Mouse (Mus musculus) testis, postnatal 10 days (tissue): Measurements from ENCODE around the gene Utp3.

Source experiments
- DNase-seq: peaks from one replicate; pipeline ENCODE4 v3.0.0; 2021; ENCODE audit warnings: low spot score

The Utp3 gene

GRCm38 (mm10) chr5:88569541-88569940 lies 15.3 kb downstream of the Utp3 start:
- DNase-seq = no peak

DNA sequence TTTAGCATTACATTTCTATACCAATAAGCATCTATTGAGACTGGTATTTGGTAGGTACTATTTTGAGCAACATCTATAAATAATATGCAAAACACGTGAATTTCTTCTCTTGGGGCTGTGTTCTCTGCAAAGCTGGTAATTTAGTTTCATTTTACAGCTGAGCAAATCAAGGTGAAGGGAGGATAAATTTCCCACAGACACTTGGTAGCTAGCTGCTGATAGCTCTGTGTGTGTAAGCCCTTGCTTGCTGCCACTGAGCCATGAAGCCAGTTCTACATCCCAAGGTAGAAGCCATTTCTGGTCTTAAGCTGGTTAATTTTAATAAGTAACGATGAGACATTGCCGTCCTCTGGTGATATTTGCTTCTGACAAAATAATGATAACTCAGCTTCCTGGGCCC lies 20.6 kb downstream of the Utp3 start:
- no peak for DNase-seq

DNA sequence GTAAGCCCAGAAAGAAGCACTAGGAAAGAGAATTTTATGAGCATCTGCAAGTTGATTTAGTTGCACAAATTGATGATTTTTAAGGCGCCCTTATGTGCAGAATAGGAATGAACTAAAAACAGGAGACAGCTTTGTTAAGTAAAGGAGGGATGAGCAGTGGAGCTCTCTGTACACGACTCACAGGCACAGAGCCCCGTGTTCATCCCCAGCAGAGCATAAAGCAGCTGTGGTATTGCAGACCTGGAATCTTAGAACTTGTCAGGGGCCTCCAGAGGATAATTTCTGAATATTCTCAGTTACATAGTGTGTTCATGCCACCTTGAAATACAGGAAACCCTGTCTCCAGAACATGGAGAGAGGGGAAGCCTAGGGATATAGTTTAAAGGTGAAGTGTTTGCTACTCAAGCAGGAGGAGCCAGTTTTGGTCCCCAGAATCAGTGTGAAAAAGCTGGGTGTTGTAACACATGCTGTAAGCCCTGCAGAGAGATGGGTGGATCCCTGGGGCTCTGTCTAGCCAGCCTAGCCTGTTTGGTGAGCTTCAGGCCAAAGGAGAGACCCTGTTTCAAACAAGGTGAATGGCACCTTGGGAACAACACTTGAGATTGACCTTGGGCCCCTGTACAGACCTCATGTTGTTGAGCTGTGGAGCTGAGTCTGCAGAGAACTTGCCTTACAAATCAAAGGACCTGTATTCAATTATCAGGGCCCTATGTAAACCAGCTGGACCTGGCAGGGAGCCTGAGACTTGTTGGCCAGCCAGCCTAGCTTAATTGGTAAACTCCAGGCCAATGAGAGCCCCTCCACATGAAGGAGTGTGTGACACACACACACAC lies 21.5 kb downstream of the Utp3 start:
- no peak for DNase-seq

GRCm38 (mm10) chr5:88580681-88581080 lies 26.4 kb downstream of the Utp3 start:
- DNase-seq = no peak

GRCm38 (mm10) chr5:88581343-88581742 lies 27.1 kb downstream of the Utp3 start:
- DNase-seq = no peak

DNA sequence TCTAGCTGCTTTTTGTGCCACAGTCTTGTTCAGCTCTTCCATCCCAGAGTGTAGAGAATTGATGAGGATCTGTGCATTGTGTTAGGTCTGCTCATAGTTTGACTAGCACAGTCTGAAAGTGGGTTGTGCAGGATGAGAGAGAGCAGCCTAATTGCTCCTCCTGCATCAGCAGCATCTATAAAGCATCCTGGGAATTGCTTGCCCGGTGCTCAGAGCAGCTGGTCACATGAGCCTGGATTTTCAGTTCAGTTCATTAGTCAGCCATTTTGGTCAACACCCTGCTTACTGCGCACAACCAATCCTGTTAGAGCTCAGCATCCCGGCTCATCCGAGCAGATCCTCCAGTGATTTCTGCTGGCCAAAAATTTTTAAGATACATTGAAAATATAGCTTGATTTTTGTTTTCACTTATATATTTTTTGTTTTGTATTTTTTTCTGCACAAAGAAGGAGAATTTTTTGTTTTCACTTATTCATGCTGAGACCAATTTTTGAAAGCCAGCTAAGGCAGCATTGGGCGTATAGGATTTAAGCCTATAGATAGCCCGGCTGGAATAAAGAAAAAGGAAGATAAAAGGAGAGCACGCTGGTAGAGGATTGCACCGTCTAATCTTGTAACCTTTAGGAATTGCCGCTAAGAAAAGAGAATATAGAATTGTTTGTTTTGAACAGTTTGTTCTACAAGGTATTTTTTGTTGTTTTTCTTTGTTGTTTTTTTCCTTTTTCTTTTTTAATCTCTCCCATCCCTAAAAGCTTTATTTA lies 29.2 kb downstream of the Utp3 start:
- no peak for DNase-seq

- no peak for DNase-seq
Measured at GRCm38 (mm10) chr5:88584061-88584460, 29.8 kb downstream of the Utp3 start.

DNA sequence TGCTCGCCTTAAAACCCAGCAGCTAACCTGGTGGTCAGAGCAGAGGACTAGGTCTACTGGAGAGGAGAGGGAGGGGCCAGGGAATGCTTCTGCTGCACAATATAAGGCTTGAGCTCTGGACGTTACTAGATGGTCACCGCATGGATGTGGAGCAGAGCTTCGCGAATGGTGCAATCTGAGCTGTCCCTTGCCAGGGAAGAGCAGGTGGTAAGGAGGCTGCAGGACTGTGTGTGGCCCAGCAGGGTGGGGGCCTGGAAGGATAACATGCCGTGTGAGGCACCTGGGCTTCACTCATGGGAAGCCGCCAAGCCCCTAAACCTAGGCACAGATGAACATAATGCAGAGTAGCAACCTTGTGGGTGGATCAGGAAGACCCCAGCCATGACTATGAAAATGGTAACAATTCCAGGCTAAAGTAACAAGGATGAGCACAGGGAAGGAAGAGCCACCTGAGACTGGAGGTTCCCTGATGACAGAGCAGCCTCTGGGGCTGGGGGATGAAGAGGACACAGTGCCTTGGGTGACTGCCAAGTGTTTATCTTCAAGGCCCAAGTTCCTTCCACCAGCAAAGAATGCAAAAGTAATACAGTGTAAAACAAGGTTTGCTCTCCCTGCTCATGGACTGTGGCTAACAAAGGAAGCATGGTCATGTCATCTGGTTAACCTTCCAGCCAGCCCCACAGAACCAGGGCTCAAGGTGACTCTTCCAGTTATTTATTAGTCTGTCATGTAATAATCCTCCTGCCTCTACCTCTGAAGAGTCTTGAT lies 32.3 kb downstream of the Utp3 start:
- peak; percentile 47 for DNase-seq

- DNase-seq = peak; percentile 48
Measured at GRCm38 (mm10) chr5:88587211-88587934, 33.1 kb downstream of the Utp3 start.

- no peak for DNase-seq
Measured at GRCm38 (mm10) chr5:88588481-88588880, 34.2 kb downstream of the Utp3 start.

DNA sequence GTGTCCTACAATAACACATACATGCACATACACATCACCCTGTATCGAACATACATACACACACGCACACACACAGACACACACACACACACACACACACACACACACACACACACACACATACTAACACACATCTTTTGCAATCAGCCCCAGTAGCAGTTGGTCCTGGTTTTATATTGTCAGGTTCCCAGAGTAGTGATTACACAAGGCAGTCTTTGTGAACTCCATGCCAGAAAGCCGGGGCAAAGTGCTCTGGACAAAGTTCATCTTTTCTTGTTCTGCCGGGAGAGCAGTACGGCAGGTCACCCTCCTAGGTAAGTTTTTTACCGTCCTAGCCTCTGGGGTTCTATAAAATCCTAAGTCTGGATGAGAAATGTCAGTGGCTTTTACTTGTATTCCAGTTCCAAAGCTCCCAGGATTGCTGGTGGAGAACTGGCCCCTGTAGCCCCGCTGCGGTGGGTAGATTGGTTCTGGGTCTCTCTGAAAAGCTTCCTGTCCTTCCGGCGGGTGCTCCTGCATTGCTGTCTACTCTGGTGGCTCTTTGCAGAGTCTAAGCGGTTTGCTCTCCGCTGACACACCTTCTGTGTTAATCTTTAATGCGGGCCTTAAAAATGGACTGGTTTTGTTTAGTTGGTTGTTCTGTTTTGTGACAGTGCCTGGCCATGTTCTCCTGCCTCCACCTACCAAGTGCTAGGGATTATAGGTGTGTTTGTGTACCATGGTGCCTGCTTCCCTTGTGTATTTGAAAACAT lies 39.3 kb downstream of the Utp3 start:
- DNase-seq = no peak

GRCm38 (mm10) chr5:88594173-88594569 lies 39.9 kb downstream of the Utp3 start:
- no peak for DNase-seq

DNA sequence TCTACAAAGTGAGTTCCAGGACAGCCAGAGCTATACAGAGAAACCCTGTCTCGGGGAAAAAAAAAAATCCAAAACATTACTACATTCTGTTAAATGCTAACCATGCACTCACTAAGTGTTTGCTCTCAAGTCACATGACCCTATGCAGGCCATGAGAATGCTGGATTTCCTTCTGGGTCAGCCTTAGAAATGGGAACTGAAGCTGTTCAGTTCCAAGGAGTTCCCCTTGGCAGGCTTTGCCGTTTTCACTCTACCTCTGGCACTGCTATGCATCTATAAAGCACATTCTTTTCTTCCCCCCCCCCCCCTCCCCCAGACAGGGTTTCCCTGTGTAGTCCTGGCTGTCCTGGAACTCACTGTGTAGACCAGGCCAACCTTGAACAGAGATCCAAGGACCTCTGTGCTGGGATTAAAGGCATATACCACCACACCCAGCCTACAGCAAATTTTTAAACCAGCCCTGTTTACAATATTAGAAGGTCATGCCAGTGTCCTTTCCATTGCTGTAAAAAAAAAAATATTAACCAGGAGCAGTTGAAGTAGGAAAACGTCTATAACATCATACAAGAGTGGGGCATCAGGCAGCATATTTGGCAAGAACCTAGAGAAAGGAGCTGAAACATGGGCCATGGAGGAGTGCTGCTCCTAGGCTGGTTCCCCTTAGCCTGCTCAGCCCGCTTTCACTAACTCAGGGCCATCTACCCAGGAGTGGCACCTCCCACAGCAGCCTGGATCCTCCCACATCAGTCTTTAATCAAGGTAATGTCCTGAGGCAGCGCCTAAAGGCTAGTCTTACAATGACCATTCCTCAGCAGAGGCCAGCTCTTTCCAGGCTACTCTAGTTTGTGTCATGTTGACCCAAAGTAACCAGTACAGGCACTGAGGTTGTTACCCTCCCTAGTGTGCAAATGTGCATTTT lies 41.5 kb downstream of the Utp3 start:
- no peak for DNase-seq

DNA sequence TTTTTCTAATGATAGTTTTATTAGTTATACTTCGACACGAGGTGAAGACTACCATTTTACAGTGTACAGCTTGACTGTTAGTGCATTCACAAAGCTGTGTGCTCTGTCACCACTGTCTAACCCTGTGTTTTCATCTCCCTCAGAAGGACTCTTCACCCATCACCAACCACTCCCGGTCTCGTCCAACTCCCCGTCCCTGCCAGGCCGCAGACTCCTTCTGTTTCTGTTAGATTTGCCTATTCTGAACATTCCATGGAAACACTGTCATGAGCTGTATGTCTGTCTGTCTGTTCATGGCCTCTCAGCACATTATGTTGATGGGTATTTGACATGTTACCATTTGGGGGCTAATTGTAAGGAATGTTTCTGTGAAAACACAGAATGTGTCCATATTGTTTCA lies 44.7 kb downstream of the Utp3 start:
- DNase-seq = no peak

- no peak for DNase-seq
Measured at GRCm38 (mm10) chr5:88602030-88602429, 47.8 kb downstream of the Utp3 start.

- no peak for DNase-seq
Measured at GRCm38 (mm10) chr5:88602713-88603112, 48.5 kb downstream of the Utp3 start.

GRCm38 (mm10) chr5:88604046-88604445 lies 49.8 kb downstream of the Utp3 start:
- DNase-seq = peak; percentile 34

DNA sequence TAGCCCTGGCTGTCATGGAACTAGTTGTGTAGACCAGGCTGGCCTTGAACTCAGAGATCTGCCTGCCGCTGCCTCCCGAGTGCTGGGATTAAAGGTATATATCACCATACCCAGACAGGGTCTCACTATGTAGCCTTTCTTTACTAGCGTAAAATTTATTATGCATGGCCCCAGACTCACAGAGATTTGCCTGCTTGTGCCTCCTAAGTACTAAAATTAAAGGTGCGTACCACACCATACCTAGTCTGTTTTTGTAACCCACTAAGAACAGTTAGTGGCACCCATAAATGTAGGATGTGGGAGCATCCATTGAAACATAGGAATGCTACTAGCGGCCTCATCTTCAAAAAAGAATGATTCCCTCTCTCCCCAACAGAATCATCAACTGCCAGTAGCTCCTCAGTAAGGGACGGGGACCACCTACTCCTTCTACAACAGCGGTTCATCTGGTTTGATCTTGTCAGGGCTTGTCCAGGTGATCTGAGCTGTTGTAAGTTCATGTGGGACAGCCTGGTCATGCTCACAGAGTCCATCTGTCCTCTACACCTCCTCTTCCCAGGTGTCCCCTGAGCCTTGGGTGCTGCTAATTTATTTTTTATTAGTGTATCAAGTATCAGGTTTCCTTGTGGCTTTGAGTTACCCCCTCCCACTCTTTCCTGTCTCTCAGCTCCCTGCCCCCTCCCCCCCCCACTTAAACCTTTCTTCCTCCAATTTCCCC lies 50.5 kb downstream of the Utp3 start:
- peak; percentile 32 for DNase-seq
